21 mouse cellular contexts compared by ENCODE assay signal in the genomic region with DNA sequence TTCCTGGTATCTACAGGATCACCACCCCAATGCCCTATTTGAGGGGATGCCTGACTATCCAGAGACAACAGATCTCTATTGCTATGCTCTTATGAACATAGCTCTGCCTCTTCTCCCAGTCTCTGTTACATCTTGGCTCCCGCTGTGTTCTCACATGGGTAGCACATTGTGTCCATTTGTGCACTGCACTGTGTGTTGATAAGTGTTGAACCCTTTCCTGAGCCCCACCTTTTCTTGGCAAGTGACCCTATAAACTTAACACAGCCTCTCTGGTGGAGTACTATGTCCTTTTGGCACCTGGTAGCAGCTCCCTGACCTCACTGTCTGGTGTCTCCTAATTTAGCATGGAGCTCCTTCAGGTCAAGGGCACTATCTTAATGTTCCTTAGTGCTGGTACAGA.
A peak's percentile ranks its signal among the peaks of the same experiment; 100 is the strongest.
DNase-seq lines count a peak whose midpoint lies in the region; ATAC-seq lines count a peak whose summit lies in the region.
"Had no signal": no experiment of that assay in that cellular context is flagged by ENCODE, and none has a peak within 500 bp of the region (broad histone marks: within the 10 kb centered on the region; RNA-seq: fewer than 3 reads in every experiment).

No protein-coding gene starts in this region.

- H3K27me3 ChIP-seq in heart, embryonic 12.5 days (replicated peaks): no peaks in the 10 kb centered on the region
- H3K27me3 ChIP-seq: heart, embryonic 13.5 days; hindbrain, embryonic 12.5 days; limb, embryonic 13.5 days; liver, embryonic 15.5 days; midbrain, embryonic 12.5 days; neural tube, embryonic 12.5 days had no signal

- peak; percentile 82 to 91 for DNase-seq in heart, adult 18-20 months
- DNase-seq in gastrocnemius, adult 8-10 months (ENCODE audit: low spot score in 2 of 2): peak; percentile 13 to 46
- peak; percentile 78 to 83 for DNase-seq in heart, adult 9 months (ENCODE audit: low spot score in 2 of 2)
- DNase-seq in lung, postnatal 25 days (ENCODE audit: low spot score): peak; percentile 85
- DNase-seq in spleen, postnatal 10 days (ENCODE audit: low spot score in 2 of 2): no peak
- DNase-seq in spleen, adult 18-20 months: no peak
- DNase-seq: adrenal gland, postnatal 36 days; cerebellum, adult 18-20 months; cerebellum, postnatal 36 days; kidney, adult 18-20 months; right cerebral cortex, postnatal 4 days; thymus, postnatal 36 days had no signal

- H3K36me3 ChIP-seq in heart, embryonic 12.5 days: no peaks in the 10 kb centered on the region
- H3K36me3 ChIP-seq: embryonic facial prominence, embryonic 10.5 days; heart, embryonic 13.5 days; hindbrain, embryonic 12.5 days; limb, embryonic 13.5 days; liver, embryonic 15.5 days; midbrain, embryonic 12.5 days; neural tube, embryonic 12.5 days had no signal

- 80% methylated on average over 1 of the region's 1 CpGs for WGBS in heart, embryonic 12.5 days

- no peak overlapping the region for H3K4me2 ChIP-seq in heart, embryonic 12.5 days
- H3K4me2 ChIP-seq: heart, embryonic 13.5 days; hindbrain, embryonic 12.5 days; limb, embryonic 13.5 days; liver, embryonic 15.5 days; midbrain, embryonic 12.5 days; neural tube, embryonic 12.5 days had no signal

- no peak overlapping the region for H3K27ac ChIP-seq in heart, embryonic 12.5 days (ENCODE audit: poor library complexity, severe bottlenecking)
- H3K27ac ChIP-seq: embryonic facial prominence, embryonic 10.5 days; heart, embryonic 13.5 days; hindbrain, embryonic 12.5 days; kidney, postnatal 0 days; limb, embryonic 13.5 days; liver, embryonic 15.5 days; midbrain, embryonic 12.5 days; neural tube, embryonic 12.5 days had no signal

- H3K4me3 ChIP-seq in heart, embryonic 12.5 days: no peak overlapping the region
- H3K4me3 ChIP-seq: embryonic facial prominence, embryonic 10.5 days; heart, embryonic 13.5 days; hindbrain, embryonic 12.5 days; limb, embryonic 13.5 days; liver, embryonic 15.5 days; midbrain, embryonic 12.5 days; neural tube, embryonic 12.5 days had no signal

- no peak overlapping the region for H3K9ac ChIP-seq in heart, embryonic 12.5 days
- H3K9ac ChIP-seq: heart, embryonic 13.5 days; hindbrain, embryonic 12.5 days; limb, embryonic 13.5 days; liver, embryonic 15.5 days; midbrain, embryonic 12.5 days; neural tube, embryonic 12.5 days had no signal

- peaks cover 3% of the 10 kb centered on the region; the same call in 1 of the 2 replicates for H3K4me1 ChIP-seq in heart, embryonic 12.5 days (replicated peaks)
- H3K4me1 ChIP-seq: limb, embryonic 13.5 days; liver, embryonic 15.5 days; midbrain, embryonic 12.5 days; neural tube, embryonic 12.5 days had no signal

- no peak for ATAC-seq in heart, embryonic 12.5 days (ENCODE audit: insufficient number of reproducible peaks, low FRiP score)

- H3K9me3 ChIP-seq in heart, embryonic 12.5 days (replicated peaks): no peaks in the 10 kb centered on the region
- H3K9me3 ChIP-seq: embryonic facial prominence, embryonic 10.5 days; heart, embryonic 13.5 days; hindbrain, embryonic 12.5 days; limb, embryonic 13.5 days; liver, embryonic 15.5 days; midbrain, embryonic 12.5 days; neural tube, embryonic 12.5 days had no signal

Comparison
In these comparisons a context has a peak if more than half of its experiments do, and no peak if none do; other contexts are left out.
1. DNase-seq: peak in heart, adult 18-20 months (2 of 2), gastrocnemius, adult 8-10 months (2 of 2), heart, adult 9 months (2 of 2) and lung, postnatal 25 days (single experiment); none in spleen, postnatal 10 days (0 of 2) and spleen, adult 18-20 months (0 of 2).